Mouse (Mus musculus) inflammation-experienced regulatory T-cells, adult 6 months (primary cell): ENCODE measurements around the gene Smyd3. TPM values are rescaled to one million over a fixed set of nuclear protein-coding genes. Genes with fewer than 3 reads are reported as not detected.
A peak's percentile ranks its signal among the peaks of the same experiment; 100 is the strongest.

ENCODE experiments used
- ATAC-seq: one replicate; pipeline ENCODE4 v1.8.0; 2017
- polyA plus RNA-seq, 3 experiments: library from polyadenylated mRNA; unstranded; fragments of 100-300 nt; shearing (Covaris generic); gene quantifications; one replicate each; pipeline ENCODE4 v1.2.1; 2017

Gene Smyd3
- polyA plus RNA-seq, 3 experiments from 2014 or later = 17.9 to 46.5 (median 40.8) TPM

DNA sequence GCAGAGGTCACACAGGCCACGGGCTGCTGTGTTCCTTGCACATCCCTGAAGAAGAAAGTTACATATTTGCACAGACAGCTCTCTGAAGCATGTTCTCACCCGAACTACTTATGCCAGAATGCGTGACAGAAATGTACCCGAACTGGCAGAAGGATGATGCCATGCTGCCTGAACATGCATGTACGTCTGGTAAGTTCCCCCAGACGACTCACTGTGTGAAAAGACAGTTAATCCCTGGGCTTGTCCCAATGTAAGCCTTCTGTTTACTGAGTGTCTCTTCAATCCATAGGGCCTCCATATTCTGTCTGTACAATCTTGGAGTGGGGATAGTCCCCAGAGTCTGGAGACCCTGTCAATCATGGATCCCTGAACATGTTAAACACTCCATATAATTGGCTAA is 231.1 kb downstream of the Smyd3 start:
- ATAC-seq = no peak

DNA sequence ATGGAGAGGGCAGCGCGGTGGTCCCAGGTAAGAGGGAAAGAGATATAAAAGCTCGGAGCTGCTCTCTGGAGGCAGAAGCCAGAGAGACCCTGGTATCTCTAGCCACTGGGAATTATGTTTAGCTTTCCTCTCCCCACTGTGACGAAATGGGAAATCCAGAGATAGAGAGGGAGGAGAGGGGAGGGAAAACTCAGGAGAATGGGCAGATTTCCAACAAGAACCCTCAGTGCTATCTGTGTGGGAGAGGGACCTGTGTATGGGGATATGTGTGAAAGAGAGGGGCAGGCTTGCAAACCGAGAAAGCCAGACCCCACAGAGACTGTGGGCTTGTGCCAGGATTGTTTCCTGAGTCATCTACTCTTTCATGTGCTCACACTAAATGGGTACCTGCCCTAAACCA is 235.0 kb downstream of the Smyd3 start:
- no peak for ATAC-seq

DNA sequence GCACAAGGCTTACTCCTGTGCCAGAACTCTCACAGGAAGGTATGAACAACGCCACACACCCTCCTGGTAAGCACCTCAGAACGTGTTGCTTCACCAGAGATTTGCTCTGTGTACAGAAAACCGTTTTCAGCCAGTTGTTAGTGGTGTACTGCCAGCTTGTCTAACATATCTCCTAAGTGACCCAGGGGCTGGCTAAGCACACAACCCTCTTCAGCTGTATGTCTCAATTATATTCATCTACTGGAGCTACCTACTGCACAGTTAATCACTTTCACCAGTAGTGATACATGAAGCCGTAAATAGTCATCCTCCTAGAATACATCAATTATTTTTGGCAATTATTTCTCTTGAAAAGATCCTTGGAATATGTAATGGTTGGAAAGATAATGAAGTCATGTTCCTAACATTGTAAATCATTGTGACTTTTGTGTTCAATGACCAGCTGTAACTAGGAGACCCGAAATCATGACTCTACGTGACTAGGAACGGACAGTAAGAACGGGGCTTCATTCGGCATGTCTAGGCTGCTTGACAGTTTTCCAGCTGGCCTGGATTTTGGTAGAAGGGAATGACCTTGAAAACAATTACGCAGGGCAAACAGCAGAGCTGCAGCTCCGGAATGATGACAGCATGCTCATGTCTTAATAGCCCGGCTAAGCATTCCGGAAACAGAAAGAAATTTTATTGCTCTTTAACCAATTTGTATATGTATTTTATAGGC is 236.3 kb downstream of the Smyd3 start:
- ATAC-seq = no peak

DNA sequence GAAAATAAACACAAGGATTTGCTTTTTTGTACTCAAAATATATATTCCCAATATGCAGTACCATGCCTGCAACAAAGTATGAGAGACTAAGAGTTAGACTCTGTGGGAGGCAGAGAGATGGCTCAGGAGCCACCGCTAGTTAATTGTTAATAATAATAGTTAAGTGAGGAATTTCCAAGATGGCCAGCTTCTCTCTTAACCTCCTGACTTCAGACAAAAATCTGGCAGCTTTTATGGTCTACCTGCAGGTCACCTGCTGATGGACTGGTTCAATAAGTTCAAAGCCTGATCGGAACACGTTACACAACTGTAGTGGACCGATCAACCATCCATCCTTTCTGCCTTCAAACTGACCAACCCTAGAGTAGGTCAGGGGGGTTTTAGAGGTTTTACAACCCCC is 238.7 kb downstream of the Smyd3 start:
- no peak for ATAC-seq

DNA sequence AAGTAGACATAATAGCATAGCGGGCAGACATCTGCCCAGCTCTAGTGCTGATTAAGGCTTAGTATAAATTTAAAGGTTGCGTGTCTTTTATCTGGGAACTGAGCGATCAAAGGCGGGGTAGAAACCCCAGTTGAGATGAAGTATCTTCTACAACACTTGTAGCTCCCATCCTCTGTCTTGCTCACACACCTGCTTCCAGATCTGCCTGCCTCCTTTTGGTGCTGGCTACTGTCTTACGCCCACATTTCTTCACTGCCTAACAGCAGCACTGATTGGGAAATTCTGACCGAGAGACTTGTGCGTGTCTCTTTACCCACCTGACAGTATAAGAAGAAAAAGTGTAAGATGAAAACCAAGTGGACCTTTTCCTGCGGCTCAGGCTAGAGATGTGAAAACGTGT is 240.5 kb downstream of the Smyd3 start:
- ATAC-seq = no peak

DNA sequence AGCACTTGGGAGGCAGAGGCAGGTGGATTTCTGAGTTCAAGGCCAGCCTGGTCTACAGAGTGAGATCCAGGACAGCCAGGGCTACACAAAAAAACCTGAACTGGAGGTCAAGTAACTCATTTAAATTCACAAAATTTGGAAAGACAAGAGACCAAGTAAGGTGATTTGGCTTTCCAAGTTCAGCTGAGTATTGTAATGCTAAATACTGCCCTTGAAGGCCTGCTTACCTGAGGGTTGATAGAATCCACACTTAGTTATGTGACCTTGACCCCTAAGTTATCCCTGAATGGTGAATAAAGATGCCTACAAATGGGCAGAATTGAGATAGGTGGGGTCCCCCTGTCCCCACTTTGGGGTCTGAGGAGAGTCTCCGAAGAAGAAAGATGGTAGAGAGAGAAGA is 241.0 kb downstream of the Smyd3 start:
- ATAC-seq = no peak

DNA sequence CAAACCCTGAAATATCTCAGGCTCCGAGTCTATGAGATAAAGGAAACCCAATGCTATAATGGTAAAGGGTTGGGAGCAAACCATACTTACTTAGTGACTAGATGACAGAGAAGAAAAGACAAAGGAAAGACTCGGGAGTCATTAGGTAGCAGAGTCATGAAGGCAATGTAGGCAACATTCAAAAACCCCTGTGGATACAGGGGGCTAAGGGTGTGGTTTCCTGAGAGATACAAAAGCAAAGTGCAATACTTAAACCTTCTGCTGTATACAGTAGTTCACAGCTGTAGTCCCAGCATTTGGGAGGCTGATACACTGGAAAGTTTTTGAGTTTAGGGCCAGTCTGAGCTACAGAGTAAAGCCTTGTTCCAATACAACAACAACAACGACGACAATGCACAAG is 244.9 kb downstream of the Smyd3 start:
- ATAC-seq = no peak

DNA sequence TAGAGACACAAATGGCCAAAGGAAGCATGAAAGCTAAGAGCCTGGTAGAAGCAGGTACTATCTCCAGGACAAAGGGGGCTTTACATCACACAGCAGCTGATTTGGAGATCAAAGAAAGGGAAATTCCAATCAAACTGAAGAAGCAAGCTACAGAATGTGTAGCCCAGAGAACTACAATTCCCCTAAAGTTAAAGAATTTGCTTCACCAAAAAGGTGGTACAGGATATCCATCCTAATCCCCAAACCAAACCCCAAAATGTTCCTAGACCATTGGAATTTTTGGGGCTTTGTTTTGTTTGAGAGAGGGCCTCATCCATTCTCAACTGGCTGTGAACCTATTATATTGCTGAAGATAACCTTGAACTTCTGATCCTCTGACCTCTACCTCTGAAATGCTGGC is 245.5 kb downstream of the Smyd3 start:
- no peak for ATAC-seq

DNA sequence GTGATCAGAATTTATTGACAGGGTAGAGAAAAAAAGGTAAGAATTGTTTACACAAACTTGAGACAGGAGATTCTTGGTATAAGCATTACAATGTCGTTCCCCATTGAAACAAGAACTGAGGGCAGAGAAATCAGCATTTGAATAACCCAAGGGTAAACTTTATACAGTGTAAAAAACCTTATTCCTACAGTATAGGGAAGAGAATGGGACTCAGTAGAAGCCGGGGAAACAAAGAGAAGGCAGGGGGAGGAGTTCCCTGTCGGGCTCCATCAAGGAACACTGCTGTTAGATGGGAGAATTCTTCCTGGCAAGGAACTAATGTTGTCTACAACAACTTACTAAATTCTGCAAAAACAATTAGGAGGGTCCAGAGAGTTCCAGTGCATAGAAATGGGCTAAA is 250.9 kb downstream of the Smyd3 start:
- no peak for ATAC-seq

DNA sequence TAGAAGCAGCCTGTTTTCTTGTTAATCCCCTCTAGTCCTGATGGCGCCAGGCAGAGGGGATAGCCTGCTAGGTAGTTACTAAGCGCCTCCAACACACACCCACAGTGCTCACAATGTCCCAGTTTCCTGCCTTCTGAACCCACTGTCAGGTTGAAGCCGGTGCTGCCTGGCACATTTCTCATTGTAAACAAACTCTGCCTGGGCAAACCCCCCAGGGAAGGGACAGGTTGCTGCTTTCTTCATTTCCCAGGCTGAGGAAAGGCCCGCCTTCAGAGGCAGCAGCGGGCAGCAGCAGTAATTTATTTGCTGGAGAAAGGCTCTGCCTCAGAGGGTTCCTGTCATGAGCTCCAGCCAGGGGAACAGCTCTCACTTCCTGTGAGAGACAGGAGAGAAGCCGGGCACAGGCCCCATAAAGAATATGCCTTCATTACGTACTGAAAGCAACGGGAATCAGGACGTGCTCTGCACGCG is 256.3 kb downstream of the Smyd3 start:
- no peak for ATAC-seq

DNA sequence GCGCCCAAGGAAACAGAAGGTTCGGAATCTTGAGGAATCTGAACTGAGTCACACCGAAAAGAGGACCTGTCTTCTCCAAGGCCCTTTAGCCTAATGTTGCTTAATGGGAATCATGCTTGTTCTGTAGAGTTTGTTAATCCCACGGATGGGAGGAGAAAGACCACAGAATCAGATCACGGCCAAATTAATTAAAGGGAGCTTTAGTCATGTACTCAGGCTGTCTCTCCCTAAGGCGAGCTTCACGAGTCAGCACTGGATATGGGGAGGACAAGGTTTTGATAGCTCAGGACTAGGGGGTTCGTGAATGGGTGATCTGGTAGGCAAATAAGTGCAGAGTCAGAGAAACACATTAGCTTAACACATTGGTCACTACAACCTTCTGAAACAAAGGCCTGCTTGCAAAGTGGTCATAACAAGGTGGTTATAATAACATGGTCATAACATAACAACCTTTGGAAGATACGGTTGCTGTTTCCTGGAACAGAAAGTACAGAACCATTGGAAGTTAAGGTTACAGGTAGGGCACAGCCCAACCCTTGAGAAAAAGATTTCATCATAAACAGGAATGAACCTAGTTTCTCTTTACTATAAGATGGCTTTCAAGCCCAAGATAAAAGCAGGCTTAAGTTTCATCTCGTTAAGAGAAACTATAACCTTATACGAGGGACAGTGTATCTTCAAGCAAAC is 261.9 kb downstream of the Smyd3 start:
- ATAC-seq = no peak

DNA sequence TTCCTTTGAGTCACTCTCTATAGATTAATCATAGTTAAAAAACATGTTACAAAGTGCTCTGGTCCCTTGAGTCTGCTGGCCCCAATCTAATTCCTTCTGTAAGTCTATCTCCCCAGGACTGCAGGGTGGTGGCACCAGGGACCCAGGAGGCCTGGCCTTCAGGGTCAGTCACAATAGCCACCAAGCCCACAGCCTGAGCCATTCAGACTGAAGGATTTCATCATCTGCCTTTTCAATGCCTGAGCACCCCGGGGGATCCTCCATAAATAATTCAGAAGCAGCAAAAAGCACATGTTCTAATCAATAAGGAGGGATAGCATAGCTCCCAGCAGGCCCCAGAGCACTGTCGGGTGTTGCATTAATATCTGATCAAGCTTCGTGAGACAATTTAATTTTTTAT is 263.3 kb downstream of the Smyd3 start:
- ATAC-seq = no peak

DNA sequence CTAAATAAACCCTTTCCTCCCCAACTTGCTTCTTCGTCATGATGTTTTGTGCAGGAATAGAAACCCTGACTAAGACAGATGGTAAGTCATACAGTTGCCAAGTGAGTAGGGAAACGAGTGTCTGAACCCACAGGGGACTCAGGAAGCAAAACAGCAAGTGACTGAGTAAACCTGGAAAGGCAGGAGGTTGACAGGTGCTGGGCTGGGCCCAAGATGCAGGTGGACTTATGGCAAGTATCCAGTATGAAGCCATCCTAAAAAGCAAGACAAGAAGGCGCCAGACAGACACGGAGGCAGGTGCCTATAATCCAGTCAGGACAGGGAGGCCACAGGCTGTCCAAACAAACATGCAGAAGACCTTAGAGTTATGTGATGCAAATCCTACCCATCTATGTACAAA is 265.2 kb downstream of the Smyd3 start:
- ATAC-seq = no peak

DNA sequence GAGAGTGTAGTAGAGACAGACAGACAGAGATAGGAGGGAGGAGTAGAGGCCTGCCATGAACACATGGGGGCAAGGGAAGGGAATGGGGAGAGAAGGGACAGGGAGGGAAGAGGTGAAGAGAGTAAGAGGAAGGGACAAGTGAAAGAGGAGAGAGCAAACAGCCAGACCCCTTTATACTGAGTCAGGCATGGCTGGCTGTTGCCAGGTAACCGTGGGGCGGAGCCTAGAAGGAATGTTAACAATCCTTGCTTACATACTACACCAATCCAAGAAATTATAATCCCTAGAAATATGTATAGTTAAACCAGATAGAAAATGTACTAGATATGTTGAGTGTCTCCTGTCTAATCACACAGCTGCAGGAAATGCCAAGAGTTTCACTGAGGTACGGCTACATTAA is 267.5 kb downstream of the Smyd3 start:
- no peak for ATAC-seq

DNA sequence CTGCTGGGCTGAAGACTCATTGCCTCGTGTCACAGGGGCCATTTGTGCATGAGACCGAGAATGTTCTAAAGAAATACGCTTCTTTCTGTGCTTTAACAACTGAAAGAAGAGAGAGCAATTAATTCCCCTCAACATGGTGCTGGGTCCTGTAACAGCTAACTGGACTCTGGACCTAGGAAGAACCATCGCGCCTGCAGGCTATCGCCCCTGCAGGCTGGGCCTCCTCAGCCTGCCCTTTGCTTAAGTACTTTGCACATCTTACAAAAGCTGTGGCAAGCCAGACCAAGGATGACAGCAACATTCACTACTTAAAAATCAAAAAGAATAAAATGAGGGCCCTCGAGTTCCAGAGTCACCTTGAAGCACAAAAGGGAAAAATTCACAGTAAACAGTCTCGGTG is 274.3 kb downstream of the Smyd3 start:
- ATAC-seq = no peak

DNA sequence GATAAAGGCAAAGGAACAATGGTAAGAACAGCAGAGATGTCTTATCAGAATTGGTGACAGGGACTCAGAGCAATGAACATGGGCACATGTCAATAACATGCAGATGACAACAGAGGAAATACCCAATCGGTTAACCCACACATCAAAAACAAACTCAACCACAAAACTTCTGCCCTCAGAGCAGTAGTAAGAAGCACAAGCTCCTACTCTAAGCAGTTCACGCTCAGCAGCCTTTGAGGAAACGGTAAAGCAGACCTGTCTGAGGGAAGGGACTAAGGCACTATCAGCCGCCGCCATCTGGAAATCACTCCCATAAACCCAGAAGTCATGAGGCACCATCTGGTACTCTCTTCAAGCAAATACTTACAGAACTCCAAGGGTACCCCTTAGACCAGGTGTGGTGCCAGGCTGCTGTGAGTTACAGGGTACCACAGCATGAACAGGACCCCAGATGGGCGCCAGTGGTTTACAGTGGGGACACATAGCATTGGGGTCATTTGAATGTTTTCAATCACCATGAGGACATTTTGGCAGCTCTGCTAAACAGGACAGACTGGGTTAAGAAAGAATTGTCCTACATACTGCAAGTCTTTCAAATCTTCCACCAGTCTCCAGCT is 277.1 kb downstream of the Smyd3 start:
- peak; percentile 86 for ATAC-seq

DNA sequence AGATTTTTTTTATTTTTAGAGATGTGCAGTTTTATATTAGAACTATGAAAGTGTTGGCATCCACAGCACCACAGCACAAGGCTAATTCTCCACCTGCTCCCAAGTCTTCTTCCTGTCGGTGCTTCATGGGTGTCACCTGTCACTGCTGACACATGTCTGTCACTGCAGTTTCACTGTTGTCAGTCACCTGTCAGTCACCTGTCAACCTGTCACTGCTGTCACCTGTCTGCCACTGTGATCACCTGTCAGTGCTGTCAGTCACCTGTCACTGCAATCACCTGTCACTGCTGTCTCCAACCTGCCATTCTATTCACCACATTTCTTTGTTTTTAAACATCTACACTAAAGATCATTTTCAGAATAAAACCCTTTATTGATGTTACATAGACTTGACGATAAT is 279.2 kb downstream of the Smyd3 start:
- ATAC-seq = no peak

DNA sequence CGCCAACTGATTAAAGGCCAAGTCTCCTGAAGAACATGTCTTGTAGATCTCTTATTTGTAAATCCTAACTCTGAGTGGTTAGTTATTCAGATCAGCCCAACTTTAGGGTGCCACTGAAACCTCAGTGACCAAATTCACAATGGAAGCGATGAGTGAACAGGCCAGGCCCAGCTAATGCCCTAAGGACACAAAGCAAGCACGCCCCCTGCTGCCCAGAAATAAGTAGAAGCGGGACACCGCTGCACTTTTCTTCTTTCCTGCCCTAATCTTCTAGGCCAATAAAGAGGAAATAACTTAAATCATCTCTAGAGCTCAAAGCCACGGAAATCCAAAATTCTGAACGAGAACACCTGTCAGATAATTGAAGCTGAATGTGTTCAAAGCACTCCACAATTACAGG is 279.9 kb downstream of the Smyd3 start:
- ATAC-seq = no peak

DNA sequence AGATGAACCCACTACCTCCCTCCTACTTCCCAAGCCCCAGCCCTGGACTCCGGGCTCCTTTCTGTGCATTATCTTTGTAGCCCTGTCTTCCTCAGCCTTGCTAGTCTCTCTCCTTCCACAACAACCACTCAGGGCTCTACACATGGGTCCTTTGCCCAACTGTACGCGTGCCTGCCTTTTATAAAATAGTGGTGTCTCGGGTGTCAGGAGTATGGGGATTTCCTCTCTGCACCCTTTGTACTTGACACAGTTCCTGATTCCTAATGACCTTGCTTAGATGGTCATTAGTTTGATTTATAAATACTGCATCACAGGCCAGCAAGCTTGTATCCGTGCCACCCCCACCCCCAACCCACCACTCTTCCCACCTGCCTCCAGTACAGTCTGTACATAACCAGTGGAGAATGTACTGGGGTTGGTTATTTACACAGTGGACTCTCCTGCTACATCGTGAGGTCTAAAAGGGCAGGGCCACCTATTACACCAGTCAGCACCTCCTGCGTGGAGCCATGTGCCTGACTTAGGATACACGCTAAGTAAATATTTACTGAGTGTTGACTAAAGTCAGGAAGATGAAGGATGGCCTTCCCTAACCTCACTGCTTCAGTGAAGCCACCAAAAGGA is 281.5 kb downstream of the Smyd3 start:
- ATAC-seq = no peak

DNA sequence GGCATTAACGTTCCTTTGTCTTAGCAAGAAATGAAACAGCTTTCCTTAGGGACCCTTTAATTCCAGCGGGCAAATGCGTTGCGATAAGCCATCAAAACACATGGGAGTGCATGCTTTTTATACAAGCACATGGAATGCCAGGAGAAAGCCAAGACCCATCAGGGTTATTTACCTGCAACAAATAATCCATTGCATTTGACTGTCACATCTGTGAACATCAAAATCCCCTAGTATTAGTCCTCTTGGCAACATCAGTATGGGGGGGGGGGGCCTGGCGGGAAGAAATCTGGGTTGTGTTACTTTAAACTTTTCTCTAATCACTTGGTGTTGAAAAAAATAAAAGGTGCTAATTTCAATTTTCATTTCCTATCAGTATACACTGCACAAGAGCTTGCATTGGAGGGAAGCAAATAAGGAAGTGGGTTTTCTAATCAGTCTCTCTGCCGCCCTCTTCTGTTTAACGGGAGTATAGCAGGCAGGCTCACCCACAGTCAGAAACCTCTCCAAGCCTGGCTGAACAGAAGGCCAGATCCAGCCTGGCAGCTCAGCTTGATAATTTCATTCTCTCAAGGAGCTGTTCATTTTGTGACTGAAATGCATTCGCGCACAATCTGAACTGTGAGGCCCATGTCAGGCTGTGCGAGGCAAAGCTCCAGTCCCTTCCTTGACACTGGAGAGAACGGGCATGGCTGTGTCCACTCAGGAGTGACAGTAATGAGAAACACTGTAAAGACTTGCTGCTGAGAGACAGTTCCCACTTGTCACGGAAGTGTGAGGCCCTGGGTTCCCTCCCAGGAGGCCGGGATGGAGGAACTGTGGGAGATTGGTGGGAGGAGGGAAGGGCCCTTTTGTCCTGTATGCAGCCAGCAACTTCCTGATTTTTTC is 285.8 kb downstream of the Smyd3 start:
- peak; percentile 83 for ATAC-seq

DNA sequence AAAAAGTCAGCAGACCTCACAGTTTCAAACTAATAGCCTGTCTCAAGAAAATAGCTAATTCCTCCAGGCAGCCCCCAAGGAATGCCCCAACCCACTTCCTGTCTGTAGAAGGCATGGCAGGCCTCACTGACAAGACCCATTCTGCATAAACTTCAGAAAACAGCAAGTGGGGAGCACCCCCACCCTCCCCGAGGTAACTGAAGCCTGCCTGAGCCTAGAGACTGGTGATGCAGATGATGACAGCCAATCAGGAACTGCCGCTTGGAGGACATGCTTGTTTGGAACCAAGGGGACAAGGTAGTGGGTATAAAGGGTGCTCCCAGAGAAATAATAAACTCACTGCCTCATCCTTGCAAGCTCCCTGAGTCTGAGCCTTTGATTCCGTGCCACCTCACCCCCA is 288.3 kb downstream of the Smyd3 start:
- ATAC-seq = peak; percentile 44

DNA sequence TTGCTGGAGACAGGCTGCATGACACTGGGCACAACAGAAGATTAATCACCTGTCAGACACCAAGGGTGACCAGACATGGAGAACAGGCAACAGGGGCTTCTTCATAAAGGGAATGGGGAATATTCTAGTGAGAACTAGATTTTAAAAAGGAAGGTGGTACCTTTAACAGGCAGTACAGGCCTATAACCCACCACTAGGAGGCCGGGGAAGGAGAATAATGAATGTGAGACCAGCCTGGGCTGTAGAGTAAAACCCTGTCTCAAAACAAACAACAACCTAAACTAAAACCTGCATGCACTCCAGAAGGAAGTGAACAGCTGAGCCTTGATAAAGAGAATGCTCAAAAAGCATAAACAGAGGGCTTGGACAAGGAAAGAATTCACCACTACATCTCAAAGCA is 297.6 kb downstream of the Smyd3 start:
- no peak for ATAC-seq

DNA sequence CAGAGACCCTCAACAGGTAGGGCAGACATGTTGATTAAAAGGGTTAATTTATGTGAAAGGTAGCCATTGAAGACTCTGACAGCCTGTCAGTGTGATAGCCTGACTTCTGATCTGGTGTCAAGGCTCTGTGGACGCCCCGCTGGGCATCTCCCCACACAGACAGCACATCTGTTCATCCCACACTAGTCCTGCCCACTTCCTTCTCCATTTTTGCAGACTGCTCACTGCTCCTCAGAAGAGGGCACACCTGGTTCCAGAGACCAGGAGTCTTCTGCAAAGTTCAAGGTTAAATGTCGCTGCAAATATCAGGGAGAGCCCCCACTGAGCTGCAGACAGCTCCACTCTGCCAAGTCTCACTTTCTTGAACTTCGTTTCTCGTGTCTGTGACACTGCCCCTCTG is 299.8 kb downstream of the Smyd3 start:
- no peak for ATAC-seq
